Mouse (Mus musculus) G1E (cell line): ENCODE data around the gene Acss2.

Experiments
- CTCF ChIP-seq: IDR thresholded peaks from 2 replicates; pipeline ENCODE4 v1.5.1; 2012; ENCODE audit warnings: low read depth, low read length, inconsistent platforms, mixed read lengths
- TAL1 ChIP-seq: conservative IDR thresholded peaks from 2 replicates; pipeline ENCODE4 v1.6.1; 2012; ENCODE audit warnings: low read depth, low read length, inconsistent platforms, mixed read lengths

- TF ChIP-seq TAL1 (no peak), CTCF (no peak)
These were observed 114.6 kb downstream of the Acss2 start for GRCm38 (mm10) chr2:155632138-155632936.
